Mouse (Mus musculus): Measurements from ENCODE around the gene Zfp454. TPM values are rescaled to one million over a fixed set of nuclear protein-coding genes. Genes with fewer than 3 reads are reported as not detected.
A peak's percentile ranks its signal among the peaks of the same experiment; 100 is the strongest.

Zfp454 gene
- polyA plus RNA-seq, 1 experiment from 2014 or later = 5.4 TPM

GRCm38 (mm10) chr11:50850177-50850735, 37.2 kb downstream of the Zfp454 start, which contains the start of gene Grm6:
TSS of gene Grm6 (plus strand) at chr11:50850685.
- H3K4me3 ChIP-seq (ENCODE audit: low read depth, low read length) = peak within 1 kb of the TSS; percentile 36
- H3K4me2 ChIP-seq (ENCODE audit: low read length) = peak within 1 kb of the TSS; percentile 83
- peaks cover 61% of the 10 kb centered on the region for H3K27me3 ChIP-seq (replicated peaks; ENCODE audit: control insufficient read depth, insufficient read depth, low read length)
- H3K4me1 ChIP-seq (replicated peaks; ENCODE audit: control insufficient read depth, insufficient read depth, low read length) = peaks cover 13% of the 10 kb centered on the region
- DNase-seq (ENCODE audit: low spot score) = peak; percentile 58
- H3K9ac ChIP-seq (ENCODE audit: low read length) = peak within 1 kb of the TSS; percentile 27
- no peak within 1 kb of the TSS for H3K27ac ChIP-seq (ENCODE audit: low read depth)
- 0 out of 2 replicates have a peak, but pooled peaks cover 4% of the 10 kb centered on the region for H3K9me3 ChIP-seq (ENCODE audit: control insufficient read depth, low read length)
- 5% methylated on average over 11 of the region's 11 CpGs for WGBS
- no peaks in the 10 kb centered on the region for H3K36me3 ChIP-seq (ENCODE audit: control insufficient read depth, insufficient read depth, low read length)
- ATAC-seq (replicated peaks; ENCODE audit: low FRiP score, low TSS enrichment, low read depth) = no peak

GRCm38 (mm10) chr11:50849310-50849709, 38.1 kb downstream of the Zfp454 start:
- no peak overlapping the region for H3K4me3 ChIP-seq (ENCODE audit: low read depth, low read length)
- WGBS = 3% methylated on average over 10 of the region's 10 CpGs

GRCm38 (mm10) chr11:50848520-50849137, 38.8 kb downstream of the Zfp454 start:
- ATAC-seq (replicated peaks; ENCODE audit: low FRiP score, low TSS enrichment, low read depth) = no peak
- Histone ChIP-seq H3K4me1 (replicated peaks; ENCODE audit: control insufficient read depth, insufficient read depth, low read length) (peaks cover 13% of the 10 kb centered on the region), H3K4me2 (ENCODE audit: low read length) (no peak overlapping the region), H3K9me3 (ENCODE audit: control insufficient read depth, low read length) (0 out of 2 replicates have a peak, but pooled peaks cover 4% of the 10 kb centered on the region), H3K27me3 (replicated peaks; ENCODE audit: control insufficient read depth, insufficient read depth, low read length) (peaks cover 61% of the 10 kb centered on the region), H3K27ac (ENCODE audit: low read depth) (no peak overlapping the region), H3K36me3 (ENCODE audit: control insufficient read depth, insufficient read depth, low read length) (no peaks in the 10 kb centered on the region), H3K9ac (ENCODE audit: low read length) (no peak overlapping the region), H3K4me3 (ENCODE audit: low read depth, low read length) (no peak overlapping the region)
- WGBS = 25% methylated on average over 3 of the region's 3 CpGs
- no peak for DNase-seq (ENCODE audit: low spot score)

More at GRCm38 (mm10) chr11:50849310-50849709, 38.1 kb downstream of the Zfp454 start:
- peaks cover 13% of the 10 kb centered on the region for H3K4me1 ChIP-seq (replicated peaks; ENCODE audit: control insufficient read depth, insufficient read depth, low read length)
- H3K9ac ChIP-seq (ENCODE audit: low read length) = no peak overlapping the region
- H3K4me2 ChIP-seq (ENCODE audit: low read length) = no peak overlapping the region
- no peak overlapping the region for H3K27ac ChIP-seq (ENCODE audit: low read depth)
- DNase-seq (ENCODE audit: low spot score) = no peak
- H3K36me3 ChIP-seq (ENCODE audit: control insufficient read depth, insufficient read depth, low read length) = no peaks in the 10 kb centered on the region
- H3K27me3 ChIP-seq (replicated peaks; ENCODE audit: control insufficient read depth, insufficient read depth, low read length) = peaks cover 61% of the 10 kb centered on the region
- H3K9me3 ChIP-seq (ENCODE audit: control insufficient read depth, low read length) = 0 out of 2 replicates have a peak, but pooled peaks cover 4% of the 10 kb centered on the region
- no peak for ATAC-seq (replicated peaks; ENCODE audit: low FRiP score, low TSS enrichment, low read depth)

GRCm38 (mm10) chr11:50847047-50847446, 40.4 kb downstream of the Zfp454 start:
- Histone ChIP-seq H3K27me3 (replicated peaks; ENCODE audit: control insufficient read depth, insufficient read depth, low read length) (peaks cover 50% of the 10 kb centered on the region), H3K4me1 (replicated peaks; ENCODE audit: control insufficient read depth, insufficient read depth, low read length) (peaks cover 13% of the 10 kb centered on the region), H3K4me3 (ENCODE audit: low read depth, low read length) (no peak overlapping the region), H3K36me3 (ENCODE audit: control insufficient read depth, insufficient read depth, low read length) (no peaks in the 10 kb centered on the region), H3K4me2 (ENCODE audit: low read length) (no peak overlapping the region), H3K9me3 (ENCODE audit: control insufficient read depth, low read length) (0 out of 2 replicates have a peak, but pooled peaks cover 4% of the 10 kb centered on the region), H3K27ac (ENCODE audit: low read depth) (no peak overlapping the region), H3K9ac (ENCODE audit: low read length) (no peak overlapping the region)
- ATAC-seq (replicated peaks; ENCODE audit: low FRiP score, low TSS enrichment, low read depth) (no peak), DNase-seq (ENCODE audit: low spot score) (no peak)
- WGBS = 77% methylated on average over 5 of the region's 5 CpGs

- DNase-seq (ENCODE audit: low spot score) = no peak
Measured at GRCm38 (mm10) chr11:50845951-50846350, 41.5 kb downstream of the Zfp454 start.

GRCm38 (mm10) chr11:50841023-50841735, 46.3 kb downstream of the Zfp454 start, which contains the start of gene Zfp879:
TSS of gene Zfp879 (minus strand) at chr11:50841552.
- Histone ChIP-seq H3K27me3 (replicated peaks; ENCODE audit: control insufficient read depth, insufficient read depth, low read length) (no peaks in the 10 kb centered on the region), H3K36me3 (ENCODE audit: control insufficient read depth, insufficient read depth, low read length) (no peaks in the 10 kb centered on the region), H3K4me1 (replicated peaks; ENCODE audit: control insufficient read depth, insufficient read depth, low read length) (peaks cover 8% of the 10 kb centered on the region; the same call in 1 of the 2 replicates), H3K9ac (ENCODE audit: low read length) (peak within 1 kb of the TSS; percentile 57), H3K27ac (ENCODE audit: low read depth) (peak within 1 kb of the TSS; percentile 89), H3K4me2 (ENCODE audit: low read length) (peak within 1 kb of the TSS; percentile 59), H3K4me3 (ENCODE audit: low read depth, low read length) (peak within 1 kb of the TSS; percentile 36), H3K9me3 (ENCODE audit: control insufficient read depth, low read length) (no peaks in the 10 kb centered on the region)
- DNase-seq (ENCODE audit: low spot score) (peak; percentile 94), ATAC-seq (replicated peaks; ENCODE audit: low FRiP score, low TSS enrichment, low read depth) (peak; percentile 95)
- WGBS = 14% methylated on average over 22 of the region's 22 CpGs

More at GRCm38 (mm10) chr11:50845951-50846350, 41.5 kb downstream of the Zfp454 start:
- Histone ChIP-seq H3K36me3 (ENCODE audit: control insufficient read depth, insufficient read depth, low read length) (no peaks in the 10 kb centered on the region), H3K4me3 (ENCODE audit: low read depth, low read length) (no peak overlapping the region), H3K4me2 (ENCODE audit: low read length) (no peak overlapping the region), H3K9me3 (ENCODE audit: control insufficient read depth, low read length) (0 out of 2 replicates have a peak, but pooled peaks cover 4% of the 10 kb centered on the region), H3K27ac (ENCODE audit: low read depth) (no peak overlapping the region), H3K27me3 (replicated peaks; ENCODE audit: control insufficient read depth, insufficient read depth, low read length) (peaks cover 39% of the 10 kb centered on the region), H3K9ac (ENCODE audit: low read length) (no peak overlapping the region), H3K4me1 (replicated peaks; ENCODE audit: control insufficient read depth, insufficient read depth, low read length) (peaks cover 8% of the 10 kb centered on the region)
- 89% methylated on average over 3 of the region's 3 CpGs for WGBS
- ATAC-seq (replicated peaks; ENCODE audit: low FRiP score, low TSS enrichment, low read depth) = no peak

GRCm38 (mm10) chr11:50835727-50836126, 51.7 kb downstream of the Zfp454 start:
- DNase-seq (ENCODE audit: low spot score) = no peak
- Histone ChIP-seq H3K9me3 (ENCODE audit: control insufficient read depth, low read length) (peaks cover 13% of the 10 kb centered on the region; the same call in 1 of the 2 replicates), H3K4me2 (ENCODE audit: low read length) (no peak overlapping the region), H3K9ac (ENCODE audit: low read length) (no peak overlapping the region), H3K27me3 (replicated peaks; ENCODE audit: control insufficient read depth, insufficient read depth, low read length) (no peaks in the 10 kb centered on the region), H3K4me1 (replicated peaks; ENCODE audit: control insufficient read depth, insufficient read depth, low read length) (peaks cover 4% of the 10 kb centered on the region; the same call in 1 of the 2 replicates), H3K36me3 (ENCODE audit: control insufficient read depth, insufficient read depth, low read length) (no peaks in the 10 kb centered on the region; the same call in 1 of the 2 replicates), H3K4me3 (ENCODE audit: low read depth, low read length) (no peak overlapping the region), H3K27ac (ENCODE audit: low read depth) (no peak overlapping the region)
- WGBS = 85% methylated on average over 4 of the region's 4 CpGs
- ATAC-seq (replicated peaks; ENCODE audit: low FRiP score, low TSS enrichment, low read depth) = no peak

Data from intestine, embryonic 14.5 days (tissue).